Mouse (Mus musculus) lung, adult 18-20 months (tissue): ENCODE results near the gene Ninj1.

Experiments
- DNase-seq, 2 experiments: peaks; one replicate each; pipeline ENCODE4 v3.0.0; 2022; ENCODE audit warnings: mixed read lengths in 2 of 2

The Ninj1 gene

DNA sequence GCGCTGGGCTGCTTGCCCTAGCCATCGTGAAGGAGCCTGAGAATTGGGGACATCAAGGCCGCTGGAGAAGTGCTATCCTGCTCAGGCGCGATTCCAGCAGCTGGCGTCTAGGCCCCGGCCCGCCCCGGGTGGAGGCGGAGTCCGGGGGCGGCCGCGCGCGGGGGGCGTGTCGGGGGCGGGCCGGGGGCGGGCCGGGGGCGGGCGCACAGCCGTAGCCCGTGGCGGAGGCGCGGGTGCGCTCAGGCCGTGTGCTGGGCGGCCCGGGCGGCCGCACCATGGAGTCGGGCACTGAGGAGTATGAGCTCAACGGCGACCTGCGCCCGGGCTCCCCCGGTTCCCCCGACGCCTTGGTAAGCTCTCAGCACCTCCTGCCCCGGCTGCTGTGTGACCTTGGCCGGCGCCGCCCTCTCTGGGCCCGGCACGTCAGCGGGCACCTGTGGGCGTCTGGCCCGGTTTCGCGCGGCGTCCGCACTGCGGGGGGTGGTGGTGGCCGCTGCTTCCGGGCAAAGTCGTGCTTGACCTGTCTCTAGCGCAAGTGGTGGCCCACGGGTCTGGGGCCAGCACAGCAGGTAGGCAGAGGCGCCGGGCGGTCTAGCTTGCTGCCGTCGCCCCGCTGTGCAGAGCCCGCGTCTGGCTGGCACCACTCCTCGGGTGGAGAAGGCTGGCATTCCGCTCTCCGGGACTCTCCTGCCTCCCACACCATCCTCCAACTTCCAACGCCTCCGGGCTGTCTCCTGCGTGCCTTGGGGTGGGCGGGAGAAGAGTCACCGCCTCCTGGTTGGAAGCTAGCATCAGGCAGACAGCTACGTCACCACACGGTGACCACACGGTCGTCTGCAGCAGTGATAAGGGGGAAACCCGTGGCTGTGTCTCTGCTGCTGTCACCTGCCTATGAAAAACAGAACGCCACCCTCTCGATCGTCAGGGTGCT lies at the start of gene Ninj1:
Gene Ninj1, plus strand, starts transcription at position 198 of the 931 bp plus-strand sequence.
- DNase-seq = peak; percentile 81 to 83

- DNase-seq = peak; percentile 18 to 39
These were observed 46.7 kb upstream of the Ninj1 start for GRCm38 (mm10) chr13:49140567-49140966.

- no peak for DNase-seq
These were observed 44.9 kb upstream of the Ninj1 start for GRCm38 (mm10) chr13:49142396-49142795.

DNA sequence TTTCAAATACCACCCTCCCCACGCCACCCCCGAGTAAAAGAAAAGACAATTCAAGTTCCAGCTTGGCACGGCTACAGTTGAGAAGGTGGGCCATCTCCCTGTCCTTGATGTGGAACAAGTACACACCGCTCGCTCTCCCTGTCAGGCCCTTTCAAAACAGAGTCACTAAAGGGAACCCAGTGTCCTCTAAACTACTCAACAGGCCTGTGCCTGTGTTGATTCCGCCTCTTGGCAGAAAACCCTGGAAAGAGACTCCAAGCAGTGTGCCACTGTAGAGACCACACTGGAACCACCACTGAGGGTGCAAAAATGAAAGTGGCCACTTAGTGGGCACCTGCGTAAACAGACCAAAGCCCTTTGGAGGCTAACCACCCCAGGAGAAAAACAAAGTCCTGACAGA lies 44.0 kb upstream of the Ninj1 start:
- DNase-seq = no peak

- no peak for DNase-seq
These were observed 42.8 kb upstream of the Ninj1 start for GRCm38 (mm10) chr13:49144451-49144850.

DNA sequence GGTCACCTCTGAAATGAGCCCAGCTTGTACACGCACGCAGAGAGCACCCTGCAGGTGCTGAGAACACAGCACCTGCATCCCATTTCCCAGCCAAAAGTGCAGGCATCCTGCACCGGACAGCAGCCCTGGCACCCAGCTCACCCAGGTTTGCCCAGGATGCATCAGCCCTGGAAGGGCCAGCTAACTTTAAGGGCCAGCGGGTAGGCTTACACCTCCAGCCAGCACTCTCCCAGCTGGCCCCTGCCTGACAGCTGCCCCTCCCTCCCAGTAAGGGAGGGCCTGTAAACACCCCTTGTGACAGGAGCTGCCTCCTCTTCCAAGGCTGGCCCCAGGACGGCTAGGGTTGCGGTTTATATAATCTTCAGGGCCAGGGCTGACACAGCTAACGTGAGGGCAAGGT lies 41.9 kb upstream of the Ninj1 start:
- DNase-seq = no peak

GRCm38 (mm10) chr13:49146040-49146697 lies 41.1 kb upstream of the Ninj1 start:
- DNase-seq = no peak

DNA sequence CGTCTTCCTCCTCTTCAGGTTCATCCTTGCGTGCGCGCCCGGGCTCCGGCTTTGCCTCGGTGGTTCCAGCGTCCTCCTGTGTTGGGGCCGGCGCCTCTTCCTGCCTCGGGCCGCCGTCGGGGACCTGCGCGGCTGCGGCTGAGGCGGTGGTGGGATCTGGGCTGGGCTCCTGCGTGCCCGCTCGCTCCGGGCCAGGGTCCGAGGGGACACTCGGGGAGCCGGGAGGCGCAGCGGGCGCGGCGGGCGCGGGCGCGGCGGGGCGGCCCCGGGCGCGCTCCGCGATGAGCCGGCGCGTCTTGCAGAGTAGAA lies 40.6 kb upstream of the Ninj1 start:
- DNase-seq = no peak

- DNase-seq = no peak
These were observed 40.1 kb upstream of the Ninj1 start for GRCm38 (mm10) chr13:49147007-49147857.

DNA sequence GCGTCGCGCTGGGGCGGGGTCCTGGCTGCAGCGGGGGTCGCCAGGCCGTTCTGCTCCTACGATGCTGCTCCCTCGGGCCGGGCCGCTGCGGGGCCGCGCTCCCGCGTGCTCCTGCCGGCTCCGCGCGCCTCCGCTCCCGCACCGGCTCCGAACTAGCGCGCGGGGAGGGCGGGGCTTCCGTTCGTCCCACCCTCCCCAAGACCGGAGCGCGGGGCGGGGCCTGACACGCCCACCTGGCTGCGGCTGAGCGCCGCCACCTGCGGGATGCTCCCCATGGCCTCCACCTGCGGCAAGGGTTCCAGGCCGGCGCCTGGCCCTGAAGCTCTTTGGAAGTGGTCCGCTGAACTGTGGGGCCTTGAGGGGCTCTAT lies 39.4 kb upstream of the Ninj1 start, which contains the start of gene Wnk2:
Gene Wnk2, minus strand, starts transcription at position 157 of the 369 bp plus-strand sequence.
- peak; percentile 33 to 52 for DNase-seq

GRCm38 (mm10) chr13:49148687-49149086 lies 38.6 kb upstream of the Ninj1 start:
- no peak for DNase-seq

- DNase-seq = no peak
These were observed 33.3 kb upstream of the Ninj1 start for GRCm38 (mm10) chr13:49154028-49154427.

DNA sequence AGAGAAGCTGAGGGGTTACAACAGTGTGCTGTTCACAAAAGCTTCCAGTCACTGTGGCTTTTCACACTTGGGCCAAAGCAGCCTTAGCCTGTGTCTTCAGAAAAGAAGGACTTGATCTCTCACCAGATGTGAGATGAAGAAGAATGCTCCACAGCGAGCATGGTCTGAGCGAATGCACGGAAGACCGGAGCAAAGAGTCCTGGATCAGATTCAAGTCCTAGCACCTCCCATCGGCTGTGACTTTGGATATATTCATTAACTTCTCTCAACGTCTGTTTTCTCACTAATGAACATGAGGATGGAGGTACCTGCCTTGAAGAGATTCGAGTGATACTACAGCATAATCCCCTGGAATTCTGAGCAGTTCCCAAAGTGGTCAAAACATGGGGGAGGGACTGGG lies 32.7 kb upstream of the Ninj1 start:
- DNase-seq = no peak

GRCm38 (mm10) chr13:49156645-49157044 lies 30.6 kb upstream of the Ninj1 start:
- no peak for DNase-seq

- peak; percentile 46 to 65 for DNase-seq
These were observed 29.1 kb upstream of the Ninj1 start for GRCm38 (mm10) chr13:49158040-49158713.

- DNase-seq = no peak
These were observed 26.0 kb upstream of the Ninj1 start for GRCm38 (mm10) chr13:49161236-49161635.

DNA sequence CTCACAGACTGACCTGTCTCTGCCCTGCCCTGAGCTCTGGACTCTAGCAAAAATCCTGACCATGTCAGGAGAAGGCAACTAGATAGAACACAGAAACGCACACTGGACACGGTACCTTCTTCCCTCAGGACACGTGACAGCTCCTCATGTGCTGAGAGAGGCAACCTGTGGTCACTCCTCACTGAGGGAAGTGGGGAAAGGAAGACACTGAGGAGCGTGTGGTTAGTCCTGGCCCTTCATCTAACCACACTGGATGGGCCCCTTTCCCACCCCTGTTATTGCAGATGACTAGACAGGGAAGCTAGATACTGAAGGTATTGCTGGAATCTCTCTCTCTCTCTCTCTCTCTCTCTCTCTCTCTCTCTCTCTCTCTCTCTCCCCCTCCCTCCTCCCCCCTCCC lies 24.6 kb upstream of the Ninj1 start:
- DNase-seq = no peak

- no peak for DNase-seq
These were observed 23.6 kb upstream of the Ninj1 start for GRCm38 (mm10) chr13:49163645-49164044.

- DNase-seq = no peak
These were observed 20.2 kb upstream of the Ninj1 start for GRCm38 (mm10) chr13:49167081-49167480.

DNA sequence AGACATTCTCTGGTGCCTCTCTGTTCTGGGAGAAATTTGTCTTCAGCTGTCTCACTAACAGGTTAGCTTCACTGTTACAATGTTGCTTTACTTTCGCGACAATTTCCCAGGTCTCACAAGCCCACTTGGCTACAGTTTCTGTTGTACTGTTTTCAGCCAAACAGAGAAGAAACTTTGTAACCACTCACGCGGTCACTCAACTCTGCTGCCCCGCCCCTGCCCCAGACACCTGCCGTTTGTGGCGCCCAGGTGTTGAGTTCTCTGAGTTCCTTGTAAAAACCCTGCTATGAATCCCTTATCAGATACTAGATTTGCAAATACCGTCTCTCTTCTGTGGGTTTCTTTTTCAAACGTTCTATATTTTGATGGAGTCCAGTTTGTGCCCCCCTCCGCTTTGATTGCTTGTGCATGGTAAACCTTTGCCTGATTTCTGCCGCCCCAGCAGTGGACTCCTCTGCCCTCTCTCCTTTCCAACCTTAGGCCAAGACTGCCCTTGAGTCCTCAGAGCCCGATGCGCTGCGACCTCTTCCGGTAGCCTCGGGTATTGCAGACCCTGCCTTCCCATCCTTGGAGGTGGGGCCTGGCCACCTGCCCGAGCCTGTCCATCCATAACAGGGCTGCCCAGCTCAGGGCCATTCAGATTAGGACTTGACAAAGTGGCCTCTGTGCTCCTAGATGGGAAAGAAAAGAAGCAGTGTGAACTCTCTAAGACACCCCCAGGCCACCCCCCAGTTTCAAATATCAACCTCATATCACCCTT lies 17.7 kb upstream of the Ninj1 start:
- DNase-seq = peak; percentile 83 to 88

- DNase-seq = no peak
These were observed 16.7 kb upstream of the Ninj1 start for GRCm38 (mm10) chr13:49170623-49171022.

DNA sequence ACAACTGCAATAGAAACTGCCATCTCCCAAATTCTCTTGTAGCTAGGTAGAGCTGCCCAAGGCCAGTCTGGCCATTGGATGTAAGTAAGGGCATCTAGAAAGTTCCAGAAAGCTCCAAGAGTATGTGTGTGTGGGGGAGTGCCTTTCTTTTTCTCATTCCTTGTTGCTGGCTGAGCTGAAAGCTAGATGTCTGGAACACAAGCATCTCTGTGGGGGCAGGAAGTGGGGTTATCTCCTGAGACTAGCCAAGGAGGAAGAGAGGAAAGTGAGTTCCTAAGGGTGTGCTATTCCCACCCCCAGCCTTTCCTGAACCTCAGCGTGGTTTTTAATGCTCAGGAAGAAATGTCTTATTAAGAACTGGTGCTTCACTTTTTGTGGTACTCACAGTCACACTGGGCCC lies 15.6 kb upstream of the Ninj1 start:
- DNase-seq = no peak
